Mouse (Mus musculus) megakaryocyte, embryonic 14.5 days (primary cell): ENCODE measurements at regions not wholly inside any gene's neighbourhood (a gene's known extent, or its start where the extent isn't known, plus 50 kb on each side); places are given as distances from the start of the nearest gene placed in this dataset.

Experiments
- H3K27me3 ChIP-seq: replicated peaks from 2 replicates; pipeline ENCODE3; 2012; ENCODE audit warnings: inconsistent platforms
- H3K36me3 ChIP-seq: replicated peaks from 2 replicates; pipeline ENCODE3; 2012; ENCODE audit warnings: low read length, inconsistent platforms, mixed read lengths
- H3K4me1 ChIP-seq: 2 replicates; pipeline ENCODE4 v1.6.1; 2012; ENCODE audit warnings: inconsistent platforms
- H3K4me3 ChIP-seq: replicated peaks from 2 replicates; pipeline ENCODE3; 2012; ENCODE audit warnings: moderate library complexity, mild to moderate bottlenecking, inconsistent platforms
- H3K9me3 ChIP-seq: 2 replicates; pipeline ENCODE4 v1.6.1; 2012; ENCODE audit warnings: inconsistent platforms
- FLI1 ChIP-seq: IDR thresholded peaks from 2 replicates; pipeline ENCODE4 v1.6.1; 2012; ENCODE audit warnings: low read length, inconsistent platforms, mixed read lengths
- GATA1 ChIP-seq: IDR thresholded peaks from 3 replicates; pipeline ENCODE4 v1.6.1; 2012; ENCODE audit warnings: mixed read lengths, low read length, inconsistent platforms, borderline replicate concordance

- Histone ChIP-seq H3K4me3 (no peak overlapping the region), H3K4me1 (no peaks in the 10 kb centered on the region), H3K27me3 (no peaks in the 10 kb centered on the region), H3K9me3 (peaks cover 24% of the 10 kb centered on the region; the same call in 1 of the 2 replicates), H3K36me3 (no peaks in the 10 kb centered on the region)
- TF ChIP-seq FLI1 (no peak), GATA1 (no peak)
Measured at GRCm38 (mm10) chr14:46313064-46313463, 66.2 kb upstream of the Gm15217 start.

- Histone ChIP-seq H3K4me3 (no peak overlapping the region), H3K9me3 (peaks cover 24% of the 10 kb centered on the region; the same call in 1 of the 2 replicates), H3K36me3 (no peaks in the 10 kb centered on the region), H3K27me3 (no peaks in the 10 kb centered on the region), H3K4me1 (no peaks in the 10 kb centered on the region)
- TF ChIP-seq FLI1 (no peak), GATA1 (no peak)
Measured at GRCm38 (mm10) chr14:46316521-46316920, 62.7 kb upstream of the Gm15217 start.

GRCm38 (mm10) chr14:46317406-46318045, 61.7 kb upstream of the Gm15217 start:
- no peak for TF ChIP-seq FLI1
- TF ChIP-seq GATA1, result no peak
- Histone ChIP-seq H3K4me1 (no peaks in the 10 kb centered on the region), H3K4me3 (no peak overlapping the region), H3K27me3 (no peaks in the 10 kb centered on the region), H3K36me3 (no peaks in the 10 kb centered on the region), H3K9me3 (peaks cover 23% of the 10 kb centered on the region; the same call in 1 of the 2 replicates)

GRCm38 (mm10) chr14:46328064-46328463, 51.1 kb upstream of the Gm15217 start:
- Histone ChIP-seq H3K27me3 (no peaks in the 10 kb centered on the region), H3K4me3 (no peak overlapping the region), H3K36me3 (no peaks in the 10 kb centered on the region)

More at GRCm38 (mm10) chr14:46328064-46328463, 51.1 kb upstream of the Gm15217 start:
- TF ChIP-seq FLI1 (no peak), GATA1 (no peak)
- Histone ChIP-seq H3K4me1 (no peaks in the 10 kb centered on the region), H3K9me3 (peaks cover 29% of the 10 kb centered on the region)
